23 mouse cellular contexts compared by ENCODE assay signal in genomic region chr3:100751211-100751610, GRCm38 (mm10).
DNase-seq lines count a peak whose midpoint lies in the region; ATAC-seq and TF ChIP-seq lines count a peak whose summit lies in the region.
"Had no signal": no experiment of that assay in that cellular context is flagged by ENCODE, and none has a peak within 500 bp of the region (broad histone marks: within the 10 kb centered on the region; RNA-seq: fewer than 3 reads in every experiment).

No protein-coding gene starts in this region.

- ATAC-seq in forebrain, postnatal 0 days: no peak
- ATAC-seq in forebrain, embryonic 14.5 days: no peak
- ATAC-seq in neural tube, embryonic 15.5 days (ENCODE audit: low FRiP score): peak; percentile 7; the same call in 1 of the 2 replicates
- ATAC-seq: forebrain, embryonic 16.5 days had no signal

- H3K4me1 ChIP-seq in forebrain, postnatal 0 days (ENCODE audit: insufficient read depth): no peaks in the 10 kb centered on the region
- no peaks in the 10 kb centered on the region for H3K4me1 ChIP-seq in forebrain, embryonic 14.5 days (ENCODE audit: control insufficient read depth, insufficient read depth, low read length)
- peaks cover 21% of the 10 kb centered on the region; the same call in 1 of the 2 replicates for H3K4me1 ChIP-seq in neural tube, embryonic 15.5 days
- H3K4me1 ChIP-seq: liver, embryonic 15.5 days; lung, embryonic 15.5 days; neural tube, embryonic 12.5 days had no signal

- no peak overlapping the region for H3K4me3 ChIP-seq in forebrain, postnatal 0 days (ENCODE audit: low read depth, low read length)
- no peak overlapping the region for H3K4me3 ChIP-seq in forebrain, embryonic 14.5 days (ENCODE audit: low read depth, low read length)
- H3K4me3 ChIP-seq in neural tube, embryonic 15.5 days (replicated peaks): no peak overlapping the region
- H3K4me3 ChIP-seq: embryonic facial prominence, embryonic 10.5 days; limb, embryonic 10.5 days; liver, embryonic 15.5 days; lung, embryonic 15.5 days; neural tube, embryonic 12.5 days had no signal

- TF ChIP-seq CTCF in forebrain, postnatal 0 days (IDR thresholded peaks at IDR 0.05; ENCODE audit: low read depth): no peak

- DNase-seq in forebrain, postnatal 0 days: peak; percentile 11
- DNase-seq in forebrain, embryonic 14.5 days (ENCODE audit: low spot score): no peak
- peak; percentile 58 to 61 for DNase-seq in layer of hippocampus, adult 18-20 months (ENCODE audit: low spot score in 2 of 2)
- DNase-seq in layer of hippocampus, adult 11-12 months (ENCODE audit: low spot score): no peak
- DNase-seq in neural tube, embryonic 10.5 days (ENCODE audit: extremely low spot score, low spot score): no peak
- DNase-seq in layer of hippocampus, adult 9-11 months: peak; percentile 68
- no peak for DNase-seq in urinary bladder, postnatal 10 days (ENCODE audit: low spot score)
- DNase-seq: adrenal gland, postnatal 25 days; cerebellum, adult 18-20 months; kidney, adult 18-20 months; liver; lung, postnatal 4 days; midbrain, embryonic 14.5 days; retina, postnatal 1 day; spleen, adult 18-20 months had no signal

- 52% methylated on average over 1 of the region's 1 CpGs for WGBS in forebrain, postnatal 0 days
- WGBS in forebrain, embryonic 14.5 days: 86% methylated on average over 1 of the region's 1 CpGs
- 81% methylated on average over 1 of the region's 1 CpGs for WGBS in neural tube, embryonic 15.5 days

- no peak overlapping the region for H3K9ac ChIP-seq in forebrain, postnatal 0 days
- no peak overlapping the region for H3K9ac ChIP-seq in forebrain, embryonic 14.5 days (ENCODE audit: low read length)
- H3K9ac ChIP-seq in neural tube, embryonic 15.5 days (replicated peaks): no peak overlapping the region
- H3K9ac ChIP-seq: liver, embryonic 15.5 days; lung, embryonic 15.5 days; neural tube, embryonic 12.5 days had no signal

- no peak overlapping the region for H3K27ac ChIP-seq in forebrain, postnatal 0 days (ENCODE audit: low read depth, low read length)
- H3K27ac ChIP-seq in forebrain, embryonic 14.5 days (ENCODE audit: low read depth, low read length): no peak overlapping the region
- H3K27ac ChIP-seq in neural tube, embryonic 15.5 days (replicated peaks): peak overlapping the region; percentile 37; the same call in 1 of the 2 replicates
- H3K27ac ChIP-seq: embryonic facial prominence, embryonic 10.5 days; limb, embryonic 10.5 days; liver, embryonic 15.5 days; lung, embryonic 15.5 days; neural tube, embryonic 12.5 days had no signal

- no peaks in the 10 kb centered on the region for H3K27me3 ChIP-seq in forebrain, postnatal 0 days (ENCODE audit: insufficient read depth, low read length)
- H3K27me3 ChIP-seq in forebrain, embryonic 14.5 days (replicated peaks; ENCODE audit: control insufficient read depth, insufficient read depth, low read length): no peaks in the 10 kb centered on the region
- H3K27me3 ChIP-seq in neural tube, embryonic 15.5 days (replicated peaks): no peaks in the 10 kb centered on the region
- H3K27me3 ChIP-seq: liver, embryonic 15.5 days; lung, embryonic 15.5 days; neural tube, embryonic 12.5 days had no signal

- H3K36me3 ChIP-seq in forebrain, postnatal 0 days (ENCODE audit: insufficient read depth): no peaks in the 10 kb centered on the region
- H3K36me3 ChIP-seq in forebrain, embryonic 14.5 days (ENCODE audit: control insufficient read depth, insufficient read depth, low read length): no peaks in the 10 kb centered on the region
- H3K36me3 ChIP-seq in neural tube, embryonic 15.5 days: no peaks in the 10 kb centered on the region
- H3K36me3 ChIP-seq: embryonic facial prominence, embryonic 10.5 days; limb, embryonic 10.5 days; liver, embryonic 15.5 days; lung, embryonic 15.5 days; neural tube, embryonic 12.5 days had no signal

- no peak overlapping the region for H3K4me2 ChIP-seq in forebrain, postnatal 0 days (ENCODE audit: low read depth)
- no peak overlapping the region for H3K4me2 ChIP-seq in forebrain, embryonic 14.5 days (ENCODE audit: low read length)
- H3K4me2 ChIP-seq in neural tube, embryonic 15.5 days: no peak overlapping the region
- H3K4me2 ChIP-seq: heart, embryonic 11.5 days; liver, embryonic 15.5 days; lung, embryonic 15.5 days; neural tube, embryonic 12.5 days had no signal

- no peaks in the 10 kb centered on the region for H3K9me3 ChIP-seq in forebrain, postnatal 0 days (ENCODE audit: low read length)
- no peaks in the 10 kb centered on the region for H3K9me3 ChIP-seq in forebrain, embryonic 14.5 days (replicated peaks; ENCODE audit: control insufficient read depth, low read length)
- H3K9me3 ChIP-seq in neural tube, embryonic 15.5 days (replicated peaks): no peaks in the 10 kb centered on the region
- H3K9me3 ChIP-seq: embryonic facial prominence, embryonic 10.5 days; limb, embryonic 10.5 days; liver, embryonic 15.5 days; lung, embryonic 15.5 days; neural tube, embryonic 12.5 days had no signal

Comparison
In these comparisons a context has a peak if more than half of its experiments do, and no peak if none do; other contexts are left out.
1. DNase-seq: peak in forebrain, postnatal 0 days (single experiment), layer of hippocampus, adult 18-20 months (2 of 2) and layer of hippocampus, adult 9-11 months (single experiment); none in forebrain, embryonic 14.5 days (single experiment), layer of hippocampus, adult 11-12 months (single experiment), neural tube, embryonic 10.5 days (single experiment) and urinary bladder, postnatal 10 days (single experiment).